Mouse (Mus musculus) lung, embryonic 16.5 days (tissue): ENCODE results near the gene Brinp1. TPM values are rescaled to one million over a fixed set of nuclear protein-coding genes. Genes with fewer than 3 reads are reported as not detected.
A peak's percentile ranks its signal among the peaks of the same experiment; 100 is the strongest.

Experiments
- ATAC-seq: fragments of 200-750 bp; cut with Nextera tagmentation; 2 replicates; pipeline ENCODE4 v1.8.0; 2017; ENCODE audit warnings: low read depth, mild to moderate bottlenecking, moderate library complexity
- H3K27ac ChIP-seq: fragments of 300-500 bp; sonication (generic); 2 replicates; pipeline ENCODE4 v1.5.1; 2014; ENCODE audit warnings: mild to moderate bottlenecking, control low read depth, low read length
- H3K27me3 ChIP-seq: fragments of 300-500 bp; sonication (generic); 2 replicates; pipeline ENCODE4 v1.6.1; 2014; ENCODE audit warnings: low read depth, low read length, mixed read lengths; ENCODE audit not compliant: control insufficient read depth, insufficient read depth
- H3K36me3 ChIP-seq: fragments of 300-500 bp; sonication (generic); 2 replicates; pipeline ENCODE4 v1.6.1; 2014; ENCODE audit warnings: low read length; ENCODE audit not compliant: control insufficient read depth, insufficient read depth
- H3K4me1 ChIP-seq: fragments of 300-500 bp; sonication (generic); replicated peaks from 2 replicates; pipeline ENCODE4 v1.6.1; 2014; ENCODE audit warnings: low read length, mixed read lengths; ENCODE audit not compliant: control insufficient read depth, insufficient read depth
- H3K4me2 ChIP-seq: fragments of 300-500 bp; sonication (generic); 2 replicates; pipeline ENCODE4 v1.6.1; 2014; ENCODE audit warnings: low read depth, low read length, control low read depth
- H3K4me3 ChIP-seq: fragments of 300-500 bp; sonication (generic); 2 replicates; pipeline ENCODE4 v1.5.1; 2014; ENCODE audit warnings: mild to moderate bottlenecking, low read length, control low read depth
- H3K9ac ChIP-seq: fragments of 300-500 bp; sonication (generic); 2 replicates; pipeline ENCODE4 v1.6.1; 2014; ENCODE audit warnings: low read length, control low read depth
- H3K9me3 ChIP-seq: fragments of 300-500 bp; sonication (generic); 2 replicates; pipeline ENCODE4 v1.6.1; 2016; ENCODE audit warnings: low read length; ENCODE audit not compliant: control insufficient read depth
- WGBS: fragments of 180-500 bp; shearing (Covaris S2); extraction: QIAGEN DNeasy Blood & Tissue Kit; methylation state at CpG from one replicate; pipeline ENCODE4 v1.1.7; 2014; 5-methylcytosine and 5-hydroxymethylcytosine counted together
- polyA plus RNA-seq: library from polyadenylated mRNA; unstranded; fragments of >200 nt; fragmentation: Nextera tagmentation; extraction: Ambion mirVana; gene quantifications from 2 replicates; pipeline ENCODE4 v1.2.1, GENCODE M21; 2015

Gene Brinp1
- 18.2 and 19.2 TPM in 2 replicates for polyA plus RNA-seq

DNA sequence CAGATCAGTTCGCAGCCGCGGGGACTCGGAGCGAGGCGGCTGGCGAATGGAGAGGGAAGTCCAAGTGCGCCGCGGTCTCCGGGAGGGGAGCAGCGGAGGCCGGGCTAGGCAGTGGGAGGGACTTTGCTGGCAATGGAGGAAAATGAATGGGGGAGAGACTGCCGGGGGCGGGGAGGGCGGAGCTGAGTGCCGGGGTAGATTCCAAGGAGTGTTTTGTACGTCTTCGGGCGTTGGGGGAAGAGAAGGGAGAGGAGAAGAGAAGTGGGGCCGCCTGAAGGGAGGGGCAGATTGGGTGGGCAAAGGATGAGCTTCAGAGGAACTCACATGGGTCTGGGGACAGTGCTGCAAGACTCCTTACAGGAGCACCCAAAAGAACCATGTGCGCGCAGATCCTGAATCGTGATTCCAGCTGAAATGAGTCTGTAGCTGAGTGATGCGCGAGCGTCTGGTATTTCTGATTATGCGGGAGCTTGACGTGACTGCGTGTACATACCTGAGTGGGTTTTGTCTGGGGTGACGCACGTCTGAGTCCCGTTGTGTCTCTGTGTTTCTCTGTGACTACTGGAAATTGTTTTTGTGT, at the start of gene Brinp1:
Gene Brinp1 (minus strand): TSS at position 76 of the 580 bp plus-strand sequence.
- H3K4me1 ChIP-seq: no peaks in the 10 kb centered on the region; the same call in 1 of the 2 replicates
- 1% methylated on average over 33 of the region's 33 CpGs for WGBS
- 0 out of 2 replicates have a peak within 1 kb of the TSS, but pooled peaks have one; percentile 13 for H3K27ac ChIP-seq
- H3K9ac ChIP-seq: peak within 1 kb of the TSS; percentile 64
- H3K36me3 ChIP-seq: no peaks in the 10 kb centered on the region
- H3K4me2 ChIP-seq: peak within 1 kb of the TSS; percentile 70
- H3K9me3 ChIP-seq: no peaks in the 10 kb centered on the region
- ATAC-seq: peak; percentile 93
- H3K4me3 ChIP-seq: peak within 1 kb of the TSS; percentile 63
- peaks cover 7% of the 10 kb centered on the region for H3K27me3 ChIP-seq

DNA sequence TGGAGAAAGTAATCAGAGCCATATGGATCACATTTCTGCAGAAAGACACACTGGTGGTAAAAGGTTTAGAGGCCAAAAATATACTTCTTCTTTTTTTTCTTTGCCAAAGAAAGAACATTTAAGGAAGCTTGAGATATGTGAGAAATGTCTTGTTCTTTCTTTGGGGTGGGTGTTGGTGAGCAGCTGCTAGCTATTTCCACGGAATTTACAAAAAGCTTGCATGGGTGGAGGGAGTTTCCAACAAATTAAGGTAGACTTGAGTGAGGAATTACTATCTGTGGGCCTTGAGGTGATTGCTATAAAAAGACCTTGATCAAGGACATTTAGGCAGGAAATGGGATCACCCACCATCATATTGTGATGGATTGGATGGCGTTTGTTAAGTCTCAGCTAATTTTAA, 3.1 kb upstream of the Brinp1 start:
- ATAC-seq: no peak
- Histone ChIP-seq H3K4me2 (no peak overlapping the region), H3K9ac (no peak overlapping the region), H3K36me3 (no peaks in the 10 kb centered on the region), H3K9me3 (no peaks in the 10 kb centered on the region), H3K27me3 (peaks cover 7% of the 10 kb centered on the region), H3K4me3 (no peak overlapping the region), H3K27ac (no peak overlapping the region), H3K4me1 (no peaks in the 10 kb centered on the region; the same call in 1 of the 2 replicates)
- 75% methylated on average over 2 of the region's 2 CpGs for WGBS

DNA sequence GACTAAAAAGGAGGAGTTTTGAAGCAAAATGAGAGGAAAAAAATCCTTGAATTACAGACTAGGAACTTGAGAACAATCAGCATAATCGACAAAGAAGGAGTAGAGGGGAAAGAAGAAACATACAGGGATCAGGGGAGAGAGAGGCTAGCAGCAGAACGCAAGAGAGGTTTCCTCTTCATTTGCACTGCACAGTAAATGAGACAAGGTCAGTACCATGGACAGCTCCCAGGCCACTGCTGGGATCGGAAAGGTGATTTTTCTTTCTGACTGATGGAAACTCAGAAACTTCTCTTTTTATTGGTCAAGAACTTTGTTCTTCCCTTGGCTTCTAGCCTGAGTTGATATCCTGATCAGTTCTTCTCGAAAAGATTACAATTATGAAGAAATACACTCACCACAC, 1.4 kb upstream of the Brinp1 start:
- no peaks in the 10 kb centered on the region for H3K36me3 ChIP-seq
- WGBS: 5% methylated on average over 4 of the region's 4 CpGs
- H3K27ac ChIP-seq: no peak overlapping the region
- H3K9me3 ChIP-seq: no peaks in the 10 kb centered on the region
- peaks cover 7% of the 10 kb centered on the region for H3K27me3 ChIP-seq
- H3K9ac ChIP-seq: no peak overlapping the region
- no peak overlapping the region for H3K4me2 ChIP-seq
- no peak for ATAC-seq
- no peak overlapping the region for H3K4me3 ChIP-seq
- H3K4me1 ChIP-seq: no peaks in the 10 kb centered on the region; the same call in 1 of the 2 replicates

DNA sequence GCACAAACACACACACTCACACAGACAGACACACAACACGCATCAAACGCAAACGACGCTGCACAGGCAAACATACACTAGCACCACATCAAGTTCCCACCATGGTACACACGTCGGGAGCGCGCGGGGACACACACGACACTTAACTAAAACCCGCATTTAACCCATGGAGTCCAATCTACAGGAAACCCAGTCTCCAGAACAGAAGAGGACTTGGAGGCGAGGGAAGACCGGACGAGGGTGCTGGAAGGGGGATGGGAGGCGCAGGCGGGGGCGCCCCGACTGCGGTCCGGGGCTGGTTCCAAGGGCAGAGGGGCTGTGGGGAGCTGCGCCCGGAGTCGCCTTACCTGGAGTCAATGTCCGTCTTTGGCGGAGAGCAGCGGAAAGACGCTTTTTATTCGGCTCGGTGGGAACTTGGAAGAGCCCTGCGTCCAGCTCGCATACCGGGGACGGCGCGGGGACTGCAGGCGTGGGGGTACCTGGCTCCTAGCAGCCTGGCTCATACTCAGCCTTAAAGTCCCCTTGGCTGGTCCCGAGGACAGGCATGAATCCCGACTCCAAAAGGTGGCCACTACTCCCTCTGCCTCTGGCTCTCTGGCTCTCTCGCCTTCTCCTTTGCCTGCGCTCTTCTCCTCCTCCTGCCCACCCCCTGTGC, 403 bp downstream of the Brinp1 start:
- WGBS: under 1% methylated on average over 37 of the region's 40 CpGs
- peak overlapping the region; percentile 63 for H3K4me3 ChIP-seq
- no peaks in the 10 kb centered on the region for H3K36me3 ChIP-seq
- H3K4me1 ChIP-seq: no peaks in the 10 kb centered on the region; the same call in 1 of the 2 replicates
- peaks cover 7% of the 10 kb centered on the region for H3K27me3 ChIP-seq
- peak; percentile 50 for ATAC-seq
- H3K9ac ChIP-seq: peak overlapping the region; percentile 64
- 0 out of 2 replicates have a peak overlapping the region, but pooled peaks have one; percentile 13 for H3K27ac ChIP-seq
- no peaks in the 10 kb centered on the region for H3K9me3 ChIP-seq
- H3K4me2 ChIP-seq: peak overlapping the region; percentile 70

DNA sequence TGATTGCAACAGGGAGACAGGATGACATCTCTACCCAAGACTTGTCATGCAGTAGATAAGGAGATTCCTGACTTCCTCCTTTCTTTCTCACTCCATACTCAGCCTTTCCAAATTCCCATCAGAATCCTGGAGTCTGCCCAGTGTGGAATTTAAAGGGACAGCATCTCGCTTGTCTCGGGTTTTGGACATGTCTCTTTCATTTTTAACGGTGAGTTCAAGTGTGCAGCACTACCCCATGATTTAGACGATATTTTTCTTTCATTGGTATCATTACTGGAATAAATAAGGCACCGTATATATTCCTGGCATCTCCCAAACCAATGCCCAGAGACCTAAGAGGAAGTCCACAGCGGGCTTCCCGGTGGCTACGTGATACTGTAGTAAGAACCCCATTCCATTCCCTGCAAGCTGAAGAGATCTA, 1.1 kb downstream of the Brinp1 start:
- H3K9ac ChIP-seq: peak overlapping the region; percentile 64
- H3K4me3 ChIP-seq: peak overlapping the region; percentile 63
- H3K36me3 ChIP-seq: no peaks in the 10 kb centered on the region
- peaks cover 7% of the 10 kb centered on the region for H3K27me3 ChIP-seq
- H3K4me1 ChIP-seq: no peaks in the 10 kb centered on the region; the same call in 1 of the 2 replicates
- no peaks in the 10 kb centered on the region for H3K9me3 ChIP-seq
- peak; percentile 40; the same call in 1 of the 2 replicates for ATAC-seq
- 0 out of 2 replicates have a peak overlapping the region, but pooled peaks have one; percentile 13 for H3K27ac ChIP-seq
- H3K4me2 ChIP-seq: peak overlapping the region; percentile 70
- 10% methylated on average over 8 of the region's 8 CpGs for WGBS

DNA sequence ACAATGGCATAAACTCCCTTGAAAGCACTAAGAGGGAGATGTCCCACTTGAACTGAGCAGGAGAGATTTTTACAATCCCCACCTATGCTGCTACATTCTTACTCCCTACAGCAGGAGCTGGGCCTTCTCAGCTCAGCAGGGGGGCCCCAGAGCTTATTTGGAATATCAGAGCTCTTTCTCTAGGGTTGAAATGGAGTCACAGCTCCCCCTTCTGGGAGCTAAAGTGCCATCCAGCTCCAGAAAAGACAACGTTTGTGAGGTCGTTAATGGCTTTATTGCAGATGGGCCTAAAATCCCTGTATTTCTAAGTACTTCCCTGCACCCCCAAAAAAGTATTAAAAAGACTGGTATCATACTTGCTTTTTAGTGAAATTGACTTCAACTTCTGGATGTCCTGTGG, 3.6 kb downstream of the Brinp1 start:
- Histone ChIP-seq H3K4me1 (no peaks in the 10 kb centered on the region; the same call in 1 of the 2 replicates), H3K9ac (no peak overlapping the region), H3K4me2 (no peak overlapping the region), H3K27ac (no peak overlapping the region), H3K9me3 (no peaks in the 10 kb centered on the region), H3K36me3 (no peaks in the 10 kb centered on the region), H3K4me3 (no peak overlapping the region), H3K27me3 (peaks cover 7% of the 10 kb centered on the region)
- no peak for ATAC-seq
- 2% methylated on average over 2 of the region's 2 CpGs for WGBS

DNA sequence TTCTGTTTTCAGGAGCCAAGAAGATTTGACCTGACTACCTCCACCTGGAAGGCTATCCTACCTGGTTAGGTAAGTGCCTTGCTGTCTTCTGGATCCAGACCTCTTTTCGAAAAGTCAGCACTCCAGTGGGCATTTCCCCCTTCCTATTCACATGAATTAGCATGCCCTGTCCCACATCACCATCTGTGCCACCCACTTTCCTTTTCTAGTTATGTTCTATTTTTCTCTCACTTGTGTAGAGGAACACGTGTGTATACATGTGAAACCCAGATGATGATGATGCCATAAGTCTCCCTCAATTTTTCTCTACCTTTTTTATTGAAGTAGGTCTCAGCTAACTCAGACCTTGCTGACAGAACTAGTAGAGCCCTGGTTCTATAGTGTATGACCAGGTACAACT, 11.3 kb downstream of the Brinp1 start:
- Histone ChIP-seq H3K9ac (no peak overlapping the region), H3K4me2 (no peak overlapping the region), H3K9me3 (no peaks in the 10 kb centered on the region), H3K27me3 (no peaks in the 10 kb centered on the region), H3K36me3 (no peaks in the 10 kb centered on the region), H3K4me1 (no peaks in the 10 kb centered on the region), H3K4me3 (no peak overlapping the region), H3K27ac (no peak overlapping the region)
- 81% methylated on average over 2 of the region's 2 CpGs for WGBS
- no peak for ATAC-seq

DNA sequence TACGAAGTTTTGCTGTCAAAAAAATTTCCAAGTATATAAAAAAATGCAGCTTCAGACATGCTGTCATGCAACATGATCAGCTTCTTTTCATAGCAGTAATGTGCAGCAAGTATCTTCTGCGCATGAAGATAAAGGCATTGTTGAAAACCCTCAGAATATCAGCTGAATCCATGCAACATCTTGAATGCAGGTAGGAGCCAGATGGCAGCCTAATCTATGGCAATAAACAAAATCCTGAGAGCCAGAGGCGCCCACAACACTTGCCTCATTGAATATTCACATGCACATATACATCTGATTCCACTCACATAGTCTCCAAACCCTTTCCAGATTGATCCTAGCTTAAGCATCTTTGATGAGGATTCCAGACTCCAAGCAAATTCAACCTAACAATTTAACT, 24.2 kb downstream of the Brinp1 start:
- Histone ChIP-seq H3K4me3 (no peak overlapping the region), H3K27me3 (no peaks in the 10 kb centered on the region), H3K9me3 (no peaks in the 10 kb centered on the region), H3K4me1 (no peaks in the 10 kb centered on the region), H3K36me3 (no peaks in the 10 kb centered on the region), H3K9ac (no peak overlapping the region), H3K4me2 (no peak overlapping the region), H3K27ac (no peak overlapping the region)
- no peak for ATAC-seq
- 68% methylated on average over 3 of the region's 3 CpGs for WGBS

DNA sequence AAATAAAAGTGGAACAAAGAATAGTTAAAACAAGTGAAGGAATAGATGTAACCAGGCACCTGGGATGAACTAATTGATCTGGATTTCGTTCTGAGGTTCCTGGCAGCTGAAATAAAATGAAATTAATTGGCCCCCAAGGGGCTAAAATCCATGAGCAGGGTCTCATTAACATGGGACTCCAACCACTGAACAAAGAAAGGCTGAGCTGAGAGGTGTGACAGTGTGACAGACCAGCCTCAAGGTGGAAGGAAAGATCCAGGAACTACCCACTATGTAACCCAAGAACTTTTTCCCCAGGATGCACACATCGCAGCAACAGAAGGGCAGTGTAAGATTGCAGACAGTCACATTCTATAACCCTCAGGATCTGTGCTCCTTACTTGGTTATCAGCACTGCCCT, 28.1 kb downstream of the Brinp1 start:
- H3K4me1 ChIP-seq: no peaks in the 10 kb centered on the region
- H3K9me3 ChIP-seq: no peaks in the 10 kb centered on the region
- H3K4me3 ChIP-seq: no peak overlapping the region
- no peaks in the 10 kb centered on the region for H3K27me3 ChIP-seq
- H3K9ac ChIP-seq: no peak overlapping the region
- no peaks in the 10 kb centered on the region for H3K36me3 ChIP-seq
- no peak overlapping the region for H3K27ac ChIP-seq
- 82% methylated on average over 2 of the region's 2 CpGs for WGBS
- H3K4me2 ChIP-seq: no peak overlapping the region
- ATAC-seq: no peak
